Mouse (Mus musculus): ENCODE measurements around the gene Olfr694.
A peak's percentile ranks its signal among the peaks of the same experiment; 100 is the strongest.
"Not testable (repeated sequence)": the region's sequence is repeated elsewhere in the genome, so short reads cannot be mapped to it uniquely, and the experiment has no call there.

The Olfr694 gene

GRCm38 (mm10) chr7:106691714-106692113, at the start of gene Olfr694:
TSS of gene Olfr694 (minus strand) at chr7:106691814.
- no peak for DNase-seq (ENCODE audit: low read depth, low spot score)

- no peak for DNase-seq (ENCODE audit: low read depth, low spot score)
These were observed 45.4 kb upstream of the Olfr694 start for GRCm38 (mm10) chr7:106737028-106737427.

- DNase-seq (ENCODE audit: low read depth, low spot score), result no peak
These were observed 42.1 kb upstream of the Olfr694 start for GRCm38 (mm10) chr7:106733717-106734116.

GRCm38 (mm10) chr7:106725654-106726053, 34.0 kb upstream of the Olfr694 start:
- not testable (repeated sequence) for DNase-seq (ENCODE audit: low read depth, low spot score)

GRCm38 (mm10) chr7:106716296-106716695, 24.7 kb upstream of the Olfr694 start, which contains the start of gene Olfr695:
TSS of gene Olfr695 (minus strand) at chr7:106716396.
- DNase-seq (ENCODE audit: low read depth, low spot score), result no peak

- DNase-seq (ENCODE audit: low read depth, low spot score), result no peak
These were observed 19.8 kb upstream of the Olfr694 start for GRCm38 (mm10) chr7:106711463-106711862.

- DNase-seq (ENCODE audit: low read depth, low spot score), result not testable (repeated sequence)
These were observed 16.1 kb upstream of the Olfr694 start for GRCm38 (mm10) chr7:106707705-106708104.

GRCm38 (mm10) chr7:106696891-106697290, 5.3 kb upstream of the Olfr694 start:
- DNase-seq (ENCODE audit: low read depth, low spot score), result no peak

GRCm38 (mm10) chr7:106692976-106693375, 1.4 kb upstream of the Olfr694 start:
- no peak for DNase-seq (ENCODE audit: low read depth, low spot score)

GRCm38 (mm10) chr7:106685382-106685781, 6.2 kb downstream of the Olfr694 start:
- DNase-seq (ENCODE audit: low read depth, low spot score), result no peak

GRCm38 (mm10) chr7:106680484-106680883, 11.1 kb downstream of the Olfr694 start, which contains the start of gene Olfr693:
TSS of gene Olfr693 (minus strand) at chr7:106680584.
- no peak for DNase-seq (ENCODE audit: low read depth, low spot score)

- DNase-seq (ENCODE audit: low read depth, low spot score), result no peak
These were observed 39.3 kb downstream of the Olfr694 start for GRCm38 (mm10) chr7:106652344-106652652.

GRCm38 (mm10) chr7:106651555-106652343, 39.9 kb downstream of the Olfr694 start:
- no peak for DNase-seq (ENCODE audit: low read depth, low spot score)

GRCm38 (mm10) chr7:106649774-106650173, 41.8 kb downstream of the Olfr694 start:
- no peak for DNase-seq (ENCODE audit: low read depth, low spot score)

GRCm38 (mm10) chr7:106645261-106645660, 46.4 kb downstream of the Olfr694 start:
- peak; percentile 48 for DNase-seq (ENCODE audit: low read depth, low spot score)

GRCm38 (mm10) chr7:106644222-106644870, 47.3 kb downstream of the Olfr694 start:
- no peak for DNase-seq (ENCODE audit: low read depth, low spot score)

GRCm38 (mm10) chr7:106640839-106641238, 50.8 kb downstream of the Olfr694 start:
- no peak for DNase-seq (ENCODE audit: low read depth, low spot score)

- no peak for DNase-seq (ENCODE audit: low read depth, low spot score)
These were observed 56.1 kb downstream of the Olfr694 start for GRCm38 (mm10) chr7:106635560-106635959.

Measured in ES-CJ7 (cell line).